Mouse (Mus musculus) ES-E14 (cell line): ENCODE data around the gene H6pd.

ENCODE experiments used
- CHD2 ChIP-seq: IDR thresholded peaks from 2 replicates; pipeline ENCODE4 v1.6.1; 2014; ENCODE audit warnings: mild to moderate bottlenecking, low read depth, low read length, inconsistent platforms
- HCFC1 ChIP-seq: IDR thresholded peaks from 2 replicates; pipeline ENCODE4 v1.6.1; 2012; ENCODE audit warnings: low read length, inconsistent platforms, borderline replicate concordance; ENCODE audit not compliant: insufficient read depth
- ZNF384 ChIP-seq: IDR thresholded peaks from 2 replicates; pipeline ENCODE4 v1.6.1; 2012; ENCODE audit warnings: low read depth, low read length, inconsistent platforms

- no peak for TF ChIP-seq HCFC1
- no peak for TF ChIP-seq CHD2
- TF ChIP-seq ZNF384 = no peak
These were observed 67.6 kb downstream of the H6pd start for GRCm38 (mm10) chr4:149941067-149941755.
